Mouse (Mus musculus) thymus, postnatal 4 days (tissue): ENCODE measurements around the gene Ifit2.
"Not testable (repeated sequence)": the region's sequence is repeated elsewhere in the genome, so short reads cannot be mapped to it uniquely, and the experiment has no call there.

Experiments
- DNase-seq: peaks from one replicate; pipeline ENCODE4 v3.0.0; 2021

The Ifit2 gene

GRCm38 (mm10) chr19:34599250-34599649 is 48.8 kb downstream of the Ifit2 start:
- DNase-seq, result not testable (repeated sequence)

GRCm38 (mm10) chr19:34601888-34602287 is 51.4 kb downstream of the Ifit2 start, which contains the start of gene Ifit1bl1:
Ifit1bl1 (minus strand) TSS chr19:34601956.
- DNase-seq, result not testable (repeated sequence)

GRCm38 (mm10) chr19:34605472-34605871 is 55.0 kb downstream of the Ifit2 start:
- no peak for DNase-seq

GRCm38 (mm10) chr19:34607237-34608051 is 57.0 kb downstream of the Ifit2 start, which contains the start of gene Ifit3b:
Ifit3b (plus strand) TSS chr19:34607970.
- not testable (repeated sequence) for DNase-seq

GRCm38 (mm10) chr19:34610118-34610517 is 59.6 kb downstream of the Ifit2 start:
- not testable (repeated sequence) for DNase-seq

- not testable (repeated sequence) for DNase-seq
These were observed 61.9 kb downstream of the Ifit2 start for GRCm38 (mm10) chr19:34612243-34613001.

- DNase-seq, result no peak
These were observed 70.4 kb downstream of the Ifit2 start for GRCm38 (mm10) chr19:34620871-34621270.

- DNase-seq, result no peak
These were observed 73.3 kb downstream of the Ifit2 start for GRCm38 (mm10) chr19:34623781-34624180.

- DNase-seq, result no peak
These were observed 74.2 kb downstream of the Ifit2 start for GRCm38 (mm10) chr19:34624663-34625062.
